Mouse (Mus musculus): ENCODE results near the gene Fam117b.

Fam117b gene

GRCm38 (mm10) chr1:59913195-59913868 lies 526 bp downstream of the Fam117b start:
- ATAC-seq (ENCODE audit: low TSS enrichment), result peak; percentile 71

- ATAC-seq (ENCODE audit: low TSS enrichment), result no peak; the same call in 1 of the 2 replicates
Measured at GRCm38 (mm10) chr1:59913869-59914225, 1.0 kb downstream of the Fam117b start.

GRCm38 (mm10) chr1:59914799-59915198 lies 2.0 kb downstream of the Fam117b start:
- ATAC-seq (ENCODE audit: low TSS enrichment), result no peak

- ATAC-seq (ENCODE audit: low TSS enrichment), result no peak
Measured at GRCm38 (mm10) chr1:59915843-59916610, 3.2 kb downstream of the Fam117b start.

GRCm38 (mm10) chr1:59917401-59917800 lies 4.6 kb downstream of the Fam117b start:
- ATAC-seq (ENCODE audit: low TSS enrichment), result no peak

GRCm38 (mm10) chr1:59918075-59918474 lies 5.3 kb downstream of the Fam117b start:
- no peak for ATAC-seq (ENCODE audit: low TSS enrichment)

- no peak for ATAC-seq (ENCODE audit: low TSS enrichment)
Measured at GRCm38 (mm10) chr1:59923201-59923600, 10.4 kb downstream of the Fam117b start.

GRCm38 (mm10) chr1:59923673-59924072 lies 10.9 kb downstream of the Fam117b start:
- no peak for ATAC-seq (ENCODE audit: low TSS enrichment)

- no peak for ATAC-seq (ENCODE audit: low TSS enrichment)
Measured at GRCm38 (mm10) chr1:59924411-59924810, 11.6 kb downstream of the Fam117b start.

- ATAC-seq (ENCODE audit: low TSS enrichment), result 0 out of 2 replicates have a peak, but pooled peaks have one; percentile 9
Measured at GRCm38 (mm10) chr1:59926021-59926672, 13.3 kb downstream of the Fam117b start.

- peak; percentile 14; the same call in 1 of the 2 replicates for ATAC-seq (ENCODE audit: low TSS enrichment)
Measured at GRCm38 (mm10) chr1:59927131-59927680, 14.4 kb downstream of the Fam117b start.

- no peak for ATAC-seq (ENCODE audit: low TSS enrichment)
Measured at GRCm38 (mm10) chr1:59930926-59931325, 18.1 kb downstream of the Fam117b start.

GRCm38 (mm10) chr1:59932991-59933390 lies 20.2 kb downstream of the Fam117b start:
- no peak for ATAC-seq (ENCODE audit: low TSS enrichment)

GRCm38 (mm10) chr1:59941063-59941462 lies 28.3 kb downstream of the Fam117b start:
- ATAC-seq (ENCODE audit: low TSS enrichment), result no peak

- ATAC-seq (ENCODE audit: low TSS enrichment), result no peak
Measured at GRCm38 (mm10) chr1:59942057-59942790, 29.4 kb downstream of the Fam117b start.

GRCm38 (mm10) chr1:59943825-59944224 lies 31.0 kb downstream of the Fam117b start:
- no peak for ATAC-seq (ENCODE audit: low TSS enrichment)

- ATAC-seq (ENCODE audit: low TSS enrichment), result peak; percentile 29; the same call in 1 of the 2 replicates
Measured at GRCm38 (mm10) chr1:59945969-59946368, 33.2 kb downstream of the Fam117b start.

GRCm38 (mm10) chr1:59947509-59947908 lies 34.7 kb downstream of the Fam117b start:
- no peak for ATAC-seq (ENCODE audit: low TSS enrichment)

- no peak for ATAC-seq (ENCODE audit: low TSS enrichment)
Measured at GRCm38 (mm10) chr1:59957206-59957605, 44.4 kb downstream of the Fam117b start.

- no peak for ATAC-seq (ENCODE audit: low TSS enrichment)
Measured at GRCm38 (mm10) chr1:59959941-59960340, 47.1 kb downstream of the Fam117b start.

GRCm38 (mm10) chr1:59966171-59966785 lies 53.5 kb downstream of the Fam117b start:
- ATAC-seq (ENCODE audit: low TSS enrichment), result no peak

Measured in frontal cortex, adult (tissue).